Mouse (Mus musculus) NIH3T3 (cell line): ENCODE data around the gene Prdm5.

ENCODE experiments used
- DNase-seq: peaks from one replicate; pipeline ENCODE4 v3.0.0-alpha.2; 2012; ENCODE audit warnings: low read depth

The Prdm5 gene

GRCm38 (mm10) chr6:65932776-65933175, 154.0 kb downstream of the Prdm5 start:
- no peak for DNase-seq

- no peak for DNase-seq
These were observed 154.4 kb downstream of the Prdm5 start for GRCm38 (mm10) chr6:65933177-65933576.

- DNase-seq: peak; percentile 21
These were observed 156.9 kb downstream of the Prdm5 start for GRCm38 (mm10) chr6:65935566-65936281.

- no peak for DNase-seq
These were observed 171.7 kb downstream of the Prdm5 start for GRCm38 (mm10) chr6:65950492-65950891.

- no peak for DNase-seq
These were observed 173.5 kb downstream of the Prdm5 start, which contains the start of gene 4930544G11Rik for GRCm38 (mm10) chr6:65952309-65952708. TSS of gene 4930544G11Rik (plus strand) at chr6:65952609.

- peak; percentile 60 for DNase-seq
These were observed 190.8 kb downstream of the Prdm5 start for GRCm38 (mm10) chr6:65969386-65970111.

- no peak for DNase-seq
These were observed 191.6 kb downstream of the Prdm5 start for GRCm38 (mm10) chr6:65970410-65970809.
